Mouse (Mus musculus): ENCODE results near the gene Olfr1188. TPM values are rescaled to one million over a fixed set of nuclear protein-coding genes. Genes with fewer than 3 reads are reported as not detected.
"Not testable (repeated sequence)": the region's sequence is repeated elsewhere in the genome, so short reads cannot be mapped to it uniquely, and the experiment has no call there.

The Olfr1188 gene
- polyA plus RNA-seq (2012; rRNA removed) (not detected in 2 replicates), polyA plus RNA-seq (2014; fragmentation: Nextera tagmentation; extraction: Ambion mirVana) (not detected in 2 replicates)

GRCm38 (mm10) chr2:88556635-88557034, at the start of gene Olfr1188:
Gene Olfr1188 (plus strand): TSS chr2:88556935.
- Histone ChIP-seq H3K27me3 (ENCODE audit: control insufficient read depth, insufficient read depth, low read length) (no peaks in the 10 kb centered on the region), H3K9ac (replicated peaks) (no peak within 1 kb of the TSS), H3K4me2 (ENCODE audit: low read depth) (no peak within 1 kb of the TSS), H3K4me1 (replicated peaks; ENCODE audit: control insufficient read depth in 2 of 2, insufficient read depth in 2 of 2, low read length in 1 of 2) (no peaks in the 10 kb centered on the region), H3K36me3 (replicated peaks; ENCODE audit: control insufficient read depth, insufficient read depth, low read depth) (no peaks in the 10 kb centered on the region), H3K9me3 (ENCODE audit: control insufficient read depth, low read length) (no peaks in the 10 kb centered on the region), H3K4me3 (ENCODE audit: insufficient read depth in 1 of 2, low read depth in 2 of 2, low read length in 2 of 2) (no peak within 1 kb of the TSS), H3K27ac (no peak within 1 kb of the TSS)
- no peak for TF ChIP-seq CTCF (IDR thresholded peaks at IDR 0.05; ENCODE audit: low read depth)
- ATAC-seq (ENCODE audit: insufficient read depth) (no peak), DNase-seq (ENCODE audit: low read depth in 3 of 3, low spot score in 3 of 3) (no peak)
- 55% methylated on average over 2 of the region's 2 CpGs for WGBS (ENCODE audit: insufficient replicate concordance)

DNA sequence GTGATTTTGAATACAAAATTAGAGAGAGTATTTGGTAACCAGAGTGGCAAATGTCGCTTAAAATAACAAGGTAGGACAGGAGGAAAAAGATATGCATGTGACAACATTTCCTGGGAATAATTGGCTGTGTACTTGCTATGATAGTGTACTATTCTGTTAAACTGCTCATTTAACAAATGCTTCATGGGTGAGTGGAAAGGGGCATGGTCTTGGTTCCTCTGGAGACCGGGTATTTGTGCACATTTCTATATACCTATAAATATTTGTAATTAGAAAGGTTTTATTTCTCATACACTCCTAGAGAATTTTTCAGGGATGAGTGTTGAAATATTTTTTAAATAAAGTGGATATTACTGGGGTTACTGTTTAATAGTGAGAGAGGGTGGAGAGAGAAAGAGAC, 38.5 kb upstream of the Olfr1188 start, which contains the start of gene Olfr1186:
Olfr1186 (plus strand) TSS at position 301 of the 400 bp plus-strand sequence.
- no peak within 1 kb of the TSS for H3K4me2 ChIP-seq (ENCODE audit: low read depth)
- H3K27ac ChIP-seq = no peak within 1 kb of the TSS
- no peaks in the 10 kb centered on the region for H3K27me3 ChIP-seq (ENCODE audit: control insufficient read depth, insufficient read depth, low read length)
- no peak for DNase-seq (ENCODE audit: low read depth in 3 of 3, low spot score in 3 of 3)
- no peak for ATAC-seq (ENCODE audit: insufficient read depth)
- H3K9ac ChIP-seq (replicated peaks) = no peak within 1 kb of the TSS
- whole genome bisulfite sequencing (ENCODE audit: insufficient replicate concordance) = 73% methylated on average over 2 of the region's 2 CpGs
- no peak within 1 kb of the TSS for H3K4me3 ChIP-seq (ENCODE audit: insufficient read depth in 1 of 2, low read depth in 2 of 2, low read length in 2 of 2)
- H3K36me3 ChIP-seq (replicated peaks; ENCODE audit: control insufficient read depth, insufficient read depth, low read depth) = no peaks in the 10 kb centered on the region
- no peaks in the 10 kb centered on the region for H3K9me3 ChIP-seq (ENCODE audit: control insufficient read depth, low read length)
- no peaks in the 10 kb centered on the region for H3K4me1 ChIP-seq (replicated peaks; ENCODE audit: control insufficient read depth in 2 of 2, insufficient read depth in 2 of 2, low read length in 1 of 2)
- TF ChIP-seq EP300 (IDR thresholded peaks at IDR 0.05; ENCODE audit: low read depth) (no peak), CTCF (IDR thresholded peaks at IDR 0.05; ENCODE audit: low read depth) (no peak)

GRCm38 (mm10) chr2:88525720-88526119, 31.0 kb upstream of the Olfr1188 start:
- Histone ChIP-seq H3K4me2 (ENCODE audit: low read depth) (no peak overlapping the region), H3K4me3 (ENCODE audit: insufficient read depth in 1 of 2, low read depth in 2 of 2, low read length in 2 of 2) (no peak overlapping the region), H3K9me3 (ENCODE audit: control insufficient read depth, low read length) (no peaks in the 10 kb centered on the region), H3K27me3 (ENCODE audit: control insufficient read depth, insufficient read depth, low read length) (no peaks in the 10 kb centered on the region), H3K36me3 (replicated peaks; ENCODE audit: control insufficient read depth, insufficient read depth, low read depth) (no peaks in the 10 kb centered on the region), H3K4me1 (replicated peaks; ENCODE audit: control insufficient read depth in 2 of 2, insufficient read depth in 2 of 2, low read length in 1 of 2) (no peaks in the 10 kb centered on the region), H3K27ac (no peak overlapping the region), H3K9ac (replicated peaks) (no peak overlapping the region)
- WGBS (ENCODE audit: insufficient replicate concordance) = 47% methylated on average over 3 of the region's 3 CpGs
- DNase-seq (ENCODE audit: low read depth in 3 of 3, low spot score in 3 of 3) = no peak
- ATAC-seq (ENCODE audit: insufficient read depth) = no peak
- no peak for TF ChIP-seq CTCF (IDR thresholded peaks at IDR 0.05; ENCODE audit: low read depth)
- TF ChIP-seq EP300 (IDR thresholded peaks at IDR 0.05; ENCODE audit: low read depth) = no peak

GRCm38 (mm10) chr2:88572696-88573095, 16.0 kb downstream of the Olfr1188 start:
- H3K4me1 ChIP-seq (replicated peaks; ENCODE audit: control insufficient read depth in 2 of 2, insufficient read depth in 2 of 2, low read length in 1 of 2); DNase-seq (ENCODE audit: low read depth in 3 of 3, low spot score in 3 of 3); H3K4me2 ChIP-seq (ENCODE audit: low read depth); ATAC-seq (ENCODE audit: insufficient read depth); H3K36me3 ChIP-seq (replicated peaks; ENCODE audit: control insufficient read depth, insufficient read depth, low read depth); H3K4me3 ChIP-seq (ENCODE audit: insufficient read depth in 1 of 2, low read depth in 2 of 2, low read length in 2 of 2); H3K27ac ChIP-seq; H3K9ac ChIP-seq (replicated peaks); H3K9me3 ChIP-seq (ENCODE audit: control insufficient read depth, low read length); H3K27me3 ChIP-seq (ENCODE audit: control insufficient read depth, insufficient read depth, low read length): not testable (repeated sequence)
- 70% methylated on average over 12 of the region's 12 CpGs for WGBS (ENCODE audit: insufficient replicate concordance)

DNA sequence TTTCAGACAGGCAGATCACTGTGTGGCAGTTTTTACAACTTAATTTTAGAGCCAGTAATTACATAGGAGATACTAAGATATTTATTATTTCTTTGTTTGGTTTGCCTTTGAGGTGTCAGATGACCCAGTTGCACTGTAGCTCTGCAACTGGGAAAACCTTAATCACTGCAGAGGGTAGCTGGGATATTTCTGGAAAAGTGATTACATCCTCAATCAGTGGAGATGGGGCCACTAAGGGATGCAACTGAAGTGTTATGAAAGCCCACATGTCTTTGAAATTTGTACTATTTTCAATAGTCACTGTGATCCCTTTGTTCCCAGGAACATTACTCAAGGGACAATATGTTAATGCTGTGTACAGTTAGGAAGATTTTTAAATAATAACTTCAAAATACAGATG, 29.4 kb downstream of the Olfr1188 start, which contains the start of gene Olfr1189:
Olfr1189 (plus strand) TSS at position 301 of the 400 bp plus-strand sequence.
- H3K4me3 ChIP-seq (ENCODE audit: insufficient read depth in 1 of 2, low read depth in 2 of 2, low read length in 2 of 2) = no peak within 1 kb of the TSS
- no peak for TF ChIP-seq EP300 (IDR thresholded peaks at IDR 0.05; ENCODE audit: low read depth)
- no peak for TF ChIP-seq CTCF (IDR thresholded peaks at IDR 0.05; ENCODE audit: low read depth)
- no peaks in the 10 kb centered on the region for H3K9me3 ChIP-seq (ENCODE audit: control insufficient read depth, low read length)
- H3K9ac ChIP-seq (replicated peaks) = no peak within 1 kb of the TSS
- ATAC-seq (ENCODE audit: insufficient read depth) (no peak), DNase-seq (ENCODE audit: low read depth in 3 of 3, low spot score in 3 of 3) (no peak)
- H3K27me3 ChIP-seq (ENCODE audit: control insufficient read depth, insufficient read depth, low read length) = no peaks in the 10 kb centered on the region
- no peaks in the 10 kb centered on the region for H3K4me1 ChIP-seq (replicated peaks; ENCODE audit: control insufficient read depth in 2 of 2, insufficient read depth in 2 of 2, low read length in 1 of 2)
- no peak within 1 kb of the TSS for H3K4me2 ChIP-seq (ENCODE audit: low read depth)
- H3K36me3 ChIP-seq (replicated peaks; ENCODE audit: control insufficient read depth, insufficient read depth, low read depth) = no peaks in the 10 kb centered on the region
- no peak within 1 kb of the TSS for H3K27ac ChIP-seq

Other genes with a start within 250 kb of the Olfr1188 start
- gene Olfr1174-ps, start 241.8 kb upstream of the Olfr1188 start, polyA plus RNA-seq (2012; rRNA removed) = not detected in 2 replicates
- not detected in 2 replicates for gene Olfr1174-ps, start 241.8 kb upstream of the Olfr1188 start, polyA plus RNA-seq (2014; fragmentation: Nextera tagmentation; extraction: Ambion mirVana)
- not detected in 2 replicates for gene Olfr1175-ps, start 229.7 kb upstream of the Olfr1188 start, polyA plus RNA-seq (2012; rRNA removed)
- gene Olfr1175-ps, start 229.7 kb upstream of the Olfr1188 start, polyA plus RNA-seq (2014; fragmentation: Nextera tagmentation; extraction: Ambion mirVana) = not detected in 2 replicates
- gene Olfr1176, start 220.2 kb upstream of the Olfr1188 start, polyA plus RNA-seq (2012; rRNA removed) = not detected in 2 replicates
- gene Olfr1176, start 220.2 kb upstream of the Olfr1188 start, polyA plus RNA-seq (2014; fragmentation: Nextera tagmentation; extraction: Ambion mirVana) = not detected in 2 replicates
- not detected in 2 replicates for gene Olfr1177-ps, start 210.4 kb upstream of the Olfr1188 start, polyA plus RNA-seq (2012; rRNA removed)
- not detected in 2 replicates for gene Olfr1177-ps, start 210.4 kb upstream of the Olfr1188 start, polyA plus RNA-seq (2014; fragmentation: Nextera tagmentation; extraction: Ambion mirVana)
- gene Olfr1178, start 169.9 kb upstream of the Olfr1188 start, polyA plus RNA-seq (2012; rRNA removed) = not detected in 2 replicates
- not detected in 2 replicates for gene Olfr1178, start 169.9 kb upstream of the Olfr1188 start, polyA plus RNA-seq (2014; fragmentation: Nextera tagmentation; extraction: Ambion mirVana)
- not detected in 2 replicates for gene Olfr1179, start 150.5 kb upstream of the Olfr1188 start, polyA plus RNA-seq (2012; rRNA removed)
- not detected in 2 replicates for gene Olfr1179, start 150.5 kb upstream of the Olfr1188 start, polyA plus RNA-seq (2014; fragmentation: Nextera tagmentation; extraction: Ambion mirVana)
- not detected in 2 replicates for gene Olfr1180, start 137.8 kb upstream of the Olfr1188 start, polyA plus RNA-seq (2012; rRNA removed)
- gene Olfr1180, start 137.8 kb upstream of the Olfr1188 start, polyA plus RNA-seq (2014; fragmentation: Nextera tagmentation; extraction: Ambion mirVana) = not detected in 2 replicates
- gene Olfr1181, start 130.8 kb upstream of the Olfr1188 start, polyA plus RNA-seq (2012; rRNA removed) = not detected in 2 replicates
- gene Olfr1181, start 130.8 kb upstream of the Olfr1188 start, polyA plus RNA-seq (2014; fragmentation: Nextera tagmentation; extraction: Ambion mirVana) = not detected in 2 replicates
- gene Gm13757, start 107.8 kb upstream of the Olfr1188 start, polyA plus RNA-seq (2012; rRNA removed) = not detected in 2 replicates
- not detected in 2 replicates for gene Gm13757, start 107.8 kb upstream of the Olfr1188 start, polyA plus RNA-seq (2014; fragmentation: Nextera tagmentation; extraction: Ambion mirVana)
- not detected in 2 replicates for gene Olfr1183, start 102.1 kb upstream of the Olfr1188 start, polyA plus RNA-seq (2012; rRNA removed)
- not detected in 2 replicates for gene Olfr1183, start 102.1 kb upstream of the Olfr1188 start, polyA plus RNA-seq (2014; fragmentation: Nextera tagmentation; extraction: Ambion mirVana)
- not detected in 2 replicates for gene Olfr1184, start 73.3 kb upstream of the Olfr1188 start, polyA plus RNA-seq (2012; rRNA removed)
- gene Olfr1184, start 73.3 kb upstream of the Olfr1188 start, polyA plus RNA-seq (2014; fragmentation: Nextera tagmentation; extraction: Ambion mirVana) = not detected in 2 replicates
- not detected in 2 replicates for gene Olfr1185-ps1, start 63.6 kb upstream of the Olfr1188 start, polyA plus RNA-seq (2012; rRNA removed)
- gene Olfr1185-ps1, start 63.6 kb upstream of the Olfr1188 start, polyA plus RNA-seq (2014; fragmentation: Nextera tagmentation; extraction: Ambion mirVana) = not detected in 2 replicates
- not detected in 2 replicates for gene Olfr1186, start 38.4 kb upstream of the Olfr1188 start, polyA plus RNA-seq (2012; rRNA removed)
- not detected in 2 replicates for gene Olfr1186, start 38.4 kb upstream of the Olfr1188 start, polyA plus RNA-seq (2014; fragmentation: Nextera tagmentation; extraction: Ambion mirVana)
- gene Olfr1189, start 29.5 kb downstream of the Olfr1188 start, polyA plus RNA-seq (2012; rRNA removed) = not detected in 2 replicates
- gene Olfr1189, start 29.5 kb downstream of the Olfr1188 start, polyA plus RNA-seq (2014; fragmentation: Nextera tagmentation; extraction: Ambion mirVana) = not detected in 2 replicates
- not detected in 2 replicates for gene Olfr1191-ps1, start 83.6 kb downstream of the Olfr1188 start, polyA plus RNA-seq (2012; rRNA removed)
- gene Olfr1191-ps1, start 83.6 kb downstream of the Olfr1188 start, polyA plus RNA-seq (2014; fragmentation: Nextera tagmentation; extraction: Ambion mirVana) = not detected in 2 replicates
- not detected in 2 replicates for gene Olfr1192-ps1, start 91.6 kb downstream of the Olfr1188 start, polyA plus RNA-seq (2012; rRNA removed)
- gene Olfr1192-ps1, start 91.6 kb downstream of the Olfr1188 start, polyA plus RNA-seq (2014; fragmentation: Nextera tagmentation; extraction: Ambion mirVana) = not detected in 2 replicates
- not detected in 2 replicates for gene Olfr1193, start 118.7 kb downstream of the Olfr1188 start, polyA plus RNA-seq (2012; rRNA removed)
- not detected in 2 replicates for gene Olfr1193, start 118.7 kb downstream of the Olfr1188 start, polyA plus RNA-seq (2014; fragmentation: Nextera tagmentation; extraction: Ambion mirVana)
- gene Olfr1195, start 132.3 kb downstream of the Olfr1188 start, polyA plus RNA-seq (2012; rRNA removed) = not detected in 2 replicates
- not detected in 2 replicates for gene Olfr1195, start 132.3 kb downstream of the Olfr1188 start, polyA plus RNA-seq (2014; fragmentation: Nextera tagmentation; extraction: Ambion mirVana)
- not detected in 2 replicates for gene Olfr1196, start 147.7 kb downstream of the Olfr1188 start, polyA plus RNA-seq (2012; rRNA removed)
- not detected in 2 replicates for gene Olfr1196, start 147.7 kb downstream of the Olfr1188 start, polyA plus RNA-seq (2014; fragmentation: Nextera tagmentation; extraction: Ambion mirVana)
- not detected in 2 replicates for gene Olfr1197, start 175.4 kb downstream of the Olfr1188 start, polyA plus RNA-seq (2012; rRNA removed)
- gene Olfr1197, start 175.4 kb downstream of the Olfr1188 start, polyA plus RNA-seq (2014; fragmentation: Nextera tagmentation; extraction: Ambion mirVana) = not detected in 2 replicates
- not detected in 2 replicates for gene Olfr1198, start 194.4 kb downstream of the Olfr1188 start, polyA plus RNA-seq (2012; rRNA removed)
- not detected in 2 replicates for gene Olfr1198, start 194.4 kb downstream of the Olfr1188 start, polyA plus RNA-seq (2014; fragmentation: Nextera tagmentation; extraction: Ambion mirVana)
- gene Olfr1199, start 203.5 kb downstream of the Olfr1188 start, polyA plus RNA-seq (2012; rRNA removed) = not detected in 2 replicates
- not detected in 2 replicates for gene Olfr1199, start 203.5 kb downstream of the Olfr1188 start, polyA plus RNA-seq (2014; fragmentation: Nextera tagmentation; extraction: Ambion mirVana)
- not detected in 2 replicates for gene Olfr1200, start 213.6 kb downstream of the Olfr1188 start, polyA plus RNA-seq (2012; rRNA removed)
- not detected in 2 replicates for gene Olfr1200, start 213.6 kb downstream of the Olfr1188 start, polyA plus RNA-seq (2014; fragmentation: Nextera tagmentation; extraction: Ambion mirVana)
- gene Olfr1201, start 236.1 kb downstream of the Olfr1188 start, polyA plus RNA-seq (2012; rRNA removed) = not detected in 2 replicates
- not detected in 2 replicates for gene Olfr1201, start 236.1 kb downstream of the Olfr1188 start, polyA plus RNA-seq (2014; fragmentation: Nextera tagmentation; extraction: Ambion mirVana)